Mouse (Mus musculus): ENCODE data around the gene Mfsd4a.

The Mfsd4a gene

DNA sequence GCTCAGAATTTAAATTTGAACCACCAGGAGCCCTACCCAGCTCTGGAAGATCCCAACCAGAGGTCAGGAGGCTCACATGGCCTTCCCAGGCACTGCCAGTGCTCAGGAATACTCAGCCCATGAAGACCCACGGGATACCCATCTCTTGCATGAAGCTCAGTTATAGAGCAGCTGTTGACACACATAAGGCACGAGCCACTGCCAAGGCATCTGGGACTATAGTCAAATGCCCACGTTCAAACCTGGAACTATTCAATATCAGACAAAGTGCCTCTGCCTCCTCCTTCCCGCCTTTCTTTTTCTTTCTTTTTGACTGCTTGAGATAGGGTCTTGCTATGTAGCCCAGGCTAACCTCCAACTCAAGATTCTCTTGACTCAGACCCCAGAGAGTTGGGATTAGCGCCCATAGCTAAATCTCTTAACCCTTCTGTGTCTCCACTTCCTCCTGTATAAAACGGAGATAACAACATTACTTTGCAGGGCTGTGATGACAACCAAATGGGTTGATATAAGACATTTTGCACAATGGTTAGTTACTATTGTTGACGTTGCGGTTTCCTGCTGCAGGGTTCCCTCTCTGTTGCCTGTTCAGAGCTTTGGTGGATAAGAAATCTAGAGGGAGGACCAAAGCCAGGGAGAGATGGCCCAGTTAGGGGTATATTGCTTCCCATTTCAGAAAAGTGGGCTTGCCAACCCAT lies 2.2 kb downstream of the Mfsd4a start:
- peak; percentile 79 for DNase-seq (ENCODE audit: extremely low read depth, low read depth)

DNA sequence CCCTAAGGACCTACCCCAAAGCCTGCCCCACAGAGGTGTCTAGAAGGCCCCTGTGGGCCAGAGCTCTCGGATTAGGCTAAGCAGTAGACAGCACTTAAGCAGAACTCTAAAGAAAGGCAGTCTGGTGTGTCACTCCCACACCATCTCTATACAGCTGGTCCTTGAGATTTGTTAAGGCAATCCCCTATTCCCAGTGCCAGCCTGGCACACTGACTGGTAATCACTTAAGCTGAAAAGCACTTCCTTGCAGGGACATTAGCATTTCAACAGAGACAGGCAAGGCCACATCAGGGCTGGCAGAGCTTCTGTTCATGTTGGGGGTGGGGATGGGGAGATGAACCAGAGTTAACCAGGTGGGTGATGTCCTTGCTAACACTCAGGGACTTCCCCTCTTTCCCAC lies 2.9 kb downstream of the Mfsd4a start:
- DNase-seq (ENCODE audit: extremely low read depth, low read depth): no peak

DNA sequence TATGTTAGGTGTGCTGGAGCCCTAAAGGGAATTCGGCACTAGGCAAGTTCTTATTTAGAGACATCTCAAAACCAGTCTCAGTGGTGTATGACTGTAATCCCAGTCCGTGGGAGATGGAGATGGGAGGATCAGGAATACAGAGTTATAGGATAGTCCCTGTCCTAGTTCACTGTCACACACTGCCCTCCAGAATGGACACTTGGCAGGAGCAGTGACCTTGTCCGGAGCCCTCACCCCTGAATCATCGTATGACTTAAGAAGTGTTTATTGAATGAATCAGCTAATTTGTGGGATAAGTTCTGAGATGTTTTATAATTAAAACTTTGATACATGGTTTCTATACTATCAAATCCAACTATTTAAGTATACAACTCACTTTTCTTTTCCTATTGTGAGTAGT lies 4.8 kb downstream of the Mfsd4a start:
- no peak for DNase-seq (ENCODE audit: extremely low read depth, low read depth)

DNA sequence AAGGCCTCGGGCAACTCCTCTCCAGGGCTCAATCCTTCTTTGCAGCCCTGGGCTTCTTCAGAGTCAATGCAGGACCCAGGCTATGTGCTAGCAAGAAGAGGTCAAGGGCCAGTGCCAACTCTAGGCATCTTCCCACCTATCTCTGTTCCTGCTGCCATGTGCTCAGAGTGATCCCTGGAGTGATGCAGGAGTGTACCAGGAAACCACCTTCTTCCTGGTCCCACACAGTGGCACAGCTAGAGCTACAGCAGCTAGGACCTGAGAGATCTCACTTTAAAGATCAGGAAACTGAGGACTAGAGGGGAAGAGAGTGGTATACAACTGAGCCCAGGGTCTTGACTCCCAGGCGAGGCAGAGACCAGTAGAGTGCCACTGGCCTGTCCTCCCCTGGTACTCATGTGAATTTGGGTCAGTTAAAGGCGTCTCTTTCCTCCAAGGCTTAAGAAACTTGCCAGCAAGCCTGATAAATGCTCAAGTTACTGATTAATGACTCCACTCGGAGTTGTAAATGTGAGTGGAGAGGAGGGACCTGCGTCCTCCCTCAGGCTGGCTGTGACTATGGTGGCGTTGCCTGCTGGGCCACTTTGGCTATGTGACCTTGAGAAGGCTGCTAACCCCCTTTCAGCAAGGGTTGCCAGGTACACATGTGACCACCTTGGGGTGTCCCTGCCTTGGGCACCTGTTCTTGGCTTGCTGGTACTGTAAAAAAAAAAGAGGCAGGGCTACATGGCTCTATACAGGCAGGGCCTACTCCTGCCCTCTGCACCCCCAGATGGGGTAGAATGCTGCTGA lies 5.9 kb downstream of the Mfsd4a start:
- no peak for DNase-seq (ENCODE audit: extremely low read depth, low read depth)

DNA sequence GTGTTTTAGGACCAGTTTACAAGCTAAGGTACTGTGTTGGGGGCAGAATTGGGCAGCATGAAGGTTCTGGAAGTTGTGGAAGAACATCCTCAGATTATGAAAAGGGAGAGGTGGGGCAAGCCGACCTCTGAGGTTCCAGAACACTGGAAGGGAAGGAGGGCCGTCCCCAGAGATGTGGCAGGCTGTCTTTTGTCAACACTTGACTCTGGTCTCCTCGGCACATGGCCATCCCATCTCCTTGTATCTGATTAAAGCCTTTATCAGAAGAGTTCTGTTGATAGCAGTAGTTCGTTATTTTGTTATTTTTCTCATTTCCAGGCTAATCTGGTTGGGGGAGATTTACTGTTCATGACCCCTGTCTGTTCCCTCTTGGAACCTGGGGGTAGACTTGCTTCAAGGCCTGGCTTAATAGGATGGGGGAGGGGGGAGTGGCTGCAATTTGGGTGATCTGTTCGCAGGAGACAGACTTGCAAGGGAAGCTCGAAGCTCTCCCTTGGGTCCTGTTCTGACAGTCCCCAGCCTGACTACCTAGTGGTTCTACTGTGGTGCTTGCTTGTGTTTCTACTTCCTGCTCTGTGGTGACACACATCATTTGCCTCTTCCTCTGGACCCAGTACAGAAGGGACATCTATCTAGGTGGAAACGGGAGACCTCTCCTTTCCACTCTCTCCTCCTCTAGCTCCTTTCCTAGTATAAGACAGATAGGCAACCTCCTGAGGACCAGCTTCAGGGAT lies 7.7 kb downstream of the Mfsd4a start:
- DNase-seq (ENCODE audit: extremely low read depth, low read depth): no peak

DNA sequence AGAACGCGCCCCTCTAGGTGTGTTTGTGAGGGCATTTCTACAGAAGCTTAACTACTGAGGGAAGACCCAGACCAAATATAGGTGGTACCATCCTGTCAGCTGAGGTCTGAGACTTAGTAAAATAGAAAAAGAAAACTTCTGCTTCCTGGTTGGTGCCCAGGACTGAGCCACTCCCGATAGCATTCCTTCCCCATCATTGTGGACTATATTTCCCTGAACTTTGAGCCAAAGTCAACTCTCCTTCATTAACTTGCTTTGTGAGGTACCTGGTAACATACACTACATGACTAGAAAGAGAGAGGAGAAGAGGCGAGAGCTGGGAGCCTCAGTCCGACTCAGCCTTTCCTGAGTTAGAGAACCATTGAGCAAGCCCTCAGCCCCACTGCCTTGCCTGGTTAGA lies 9.3 kb downstream of the Mfsd4a start:
- no peak for DNase-seq (ENCODE audit: extremely low read depth, low read depth)

DNA sequence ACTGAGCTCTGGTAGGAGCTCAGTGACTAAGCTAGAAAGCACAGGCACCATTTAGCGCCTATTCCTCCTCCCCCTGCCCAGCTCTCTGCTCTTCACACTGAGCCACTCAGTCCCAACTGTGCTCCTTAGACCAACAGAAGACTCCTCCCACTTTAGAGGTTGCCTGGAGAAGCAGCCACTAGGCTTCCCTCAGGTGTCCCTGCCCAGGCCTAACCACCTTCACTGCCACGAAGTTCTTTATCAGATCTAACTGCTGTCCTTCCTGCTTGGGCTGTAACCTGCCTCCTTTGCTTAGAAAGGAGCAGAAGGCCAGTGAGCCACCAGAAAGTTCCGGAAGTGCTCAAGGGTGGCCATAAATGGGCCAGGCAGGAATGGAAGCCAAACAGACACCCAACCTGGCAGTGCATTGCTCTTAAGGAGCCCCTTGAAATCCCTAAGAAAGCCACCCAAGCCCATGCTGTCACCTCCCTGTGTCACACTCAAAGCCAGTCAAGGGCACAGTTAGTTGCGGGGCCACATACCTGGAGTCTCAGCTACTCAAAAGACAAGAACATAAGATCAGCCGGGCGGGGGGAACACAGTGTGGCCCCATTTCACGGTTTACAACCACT lies 12.7 kb downstream of the Mfsd4a start:
- DNase-seq (ENCODE audit: extremely low read depth, low read depth): no peak

DNA sequence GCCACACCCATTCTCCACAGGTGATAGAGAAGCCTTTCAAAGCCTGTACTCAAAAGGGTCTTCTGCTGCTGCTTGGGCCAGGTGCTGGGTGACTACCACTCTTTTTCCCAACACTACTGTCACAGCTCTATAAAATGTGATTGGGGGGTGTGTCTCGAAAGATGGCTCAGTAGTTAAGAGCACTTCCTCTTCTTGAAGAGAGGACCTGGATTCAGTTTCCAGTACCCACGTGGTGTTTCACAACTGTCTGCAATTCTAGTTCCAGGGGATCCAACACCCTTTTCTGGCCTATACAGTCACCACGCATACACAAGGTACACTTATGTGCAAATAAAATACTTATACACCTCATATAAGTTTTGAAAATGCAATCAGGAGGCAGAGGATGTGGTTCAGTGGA lies 13.5 kb downstream of the Mfsd4a start:
- peak; percentile 62 for DNase-seq (ENCODE audit: extremely low read depth, low read depth)

DNA sequence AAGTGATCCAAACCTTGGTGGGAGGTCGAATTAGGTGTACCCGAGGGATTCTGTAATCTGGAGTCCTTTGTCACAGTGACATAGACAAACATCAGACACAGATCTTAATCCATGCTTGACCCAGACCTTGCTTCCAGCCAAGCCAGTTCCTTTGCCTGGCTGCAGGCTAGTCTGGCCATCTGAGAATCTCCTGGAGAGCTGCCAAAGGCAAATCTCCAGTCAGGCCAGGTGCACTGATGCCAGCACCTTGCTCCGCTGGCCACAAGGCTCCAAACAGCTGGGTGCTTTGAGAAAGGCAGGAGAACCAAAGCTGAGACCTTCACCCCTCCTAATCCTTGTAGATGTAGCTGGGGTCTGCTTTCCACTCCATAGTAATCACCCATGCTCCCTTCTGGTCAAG lies 16.1 kb downstream of the Mfsd4a start:
- DNase-seq (ENCODE audit: extremely low read depth, low read depth): no peak

DNA sequence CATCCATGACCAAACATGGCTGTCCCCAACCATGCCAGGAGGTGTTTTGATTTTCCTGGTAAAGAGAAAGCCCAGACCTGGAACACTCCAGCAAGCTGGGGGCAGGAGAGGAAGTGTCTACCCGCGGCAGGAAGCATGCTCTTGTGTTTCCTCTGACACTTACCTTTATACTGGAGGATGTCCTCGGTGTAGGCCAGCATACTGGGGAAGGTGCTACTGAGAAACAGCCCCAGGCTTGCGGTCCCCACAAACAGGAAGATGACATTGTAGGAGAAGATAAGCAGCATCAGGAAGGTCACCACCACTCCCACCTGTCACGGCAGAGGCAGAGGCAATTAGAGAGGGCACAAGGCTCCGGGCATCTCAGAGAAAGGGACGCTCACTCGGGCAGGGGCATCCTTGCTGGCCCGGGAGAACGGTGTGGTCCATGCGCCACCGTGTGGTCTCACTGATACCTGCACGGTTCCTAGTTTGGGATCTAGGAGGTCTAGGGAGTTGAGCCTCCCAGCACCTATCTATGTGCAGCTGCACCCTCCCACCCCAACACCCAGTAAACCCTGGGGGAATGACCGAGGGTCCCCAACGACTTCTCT lies 21.6 kb downstream of the Mfsd4a start:
- no peak for DNase-seq (ENCODE audit: extremely low read depth, low read depth)

DNA sequence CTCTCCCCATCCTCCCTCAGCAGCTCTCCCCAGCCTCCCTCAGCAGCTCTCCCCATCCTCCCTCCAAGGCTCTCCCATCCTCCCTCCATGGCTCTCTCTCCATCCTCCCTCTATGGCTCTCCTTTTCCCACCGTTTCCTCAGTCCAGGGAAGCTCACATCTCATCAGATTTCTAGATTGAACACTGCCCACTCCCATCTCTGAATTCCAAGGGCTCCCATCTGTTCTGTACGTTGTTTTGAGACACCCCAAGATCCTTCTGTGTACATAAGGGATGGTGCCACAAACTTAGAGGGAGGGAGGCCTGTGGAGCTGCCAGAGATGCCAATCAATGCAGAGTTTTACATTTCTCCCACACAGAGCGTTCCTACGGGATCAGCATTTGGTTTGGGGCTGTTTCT lies 24.1 kb downstream of the Mfsd4a start:
- no peak for DNase-seq (ENCODE audit: extremely low read depth, low read depth)

DNA sequence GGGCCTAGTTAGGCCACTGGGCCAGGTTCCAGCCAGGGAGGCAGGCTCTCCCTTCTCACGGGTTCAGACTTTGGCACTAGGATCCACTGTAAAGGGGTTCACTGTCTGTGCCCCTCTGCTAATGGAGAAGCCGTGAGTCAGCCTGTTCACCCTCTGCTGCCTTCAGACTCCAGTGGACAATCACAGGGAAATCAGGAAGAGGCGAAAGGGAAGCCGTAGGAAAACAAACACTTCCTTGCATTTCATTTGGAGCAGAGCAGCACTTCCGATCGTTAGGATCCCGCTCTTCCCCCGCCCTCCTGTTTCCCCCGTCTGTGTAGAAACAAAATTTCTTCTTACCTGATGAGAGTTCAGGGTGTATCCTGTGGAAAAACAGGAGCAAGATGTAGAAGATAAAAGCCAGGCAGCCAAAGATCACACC lies 27.7 kb downstream of the Mfsd4a start:
- DNase-seq (ENCODE audit: extremely low read depth, low read depth): no peak

DNA sequence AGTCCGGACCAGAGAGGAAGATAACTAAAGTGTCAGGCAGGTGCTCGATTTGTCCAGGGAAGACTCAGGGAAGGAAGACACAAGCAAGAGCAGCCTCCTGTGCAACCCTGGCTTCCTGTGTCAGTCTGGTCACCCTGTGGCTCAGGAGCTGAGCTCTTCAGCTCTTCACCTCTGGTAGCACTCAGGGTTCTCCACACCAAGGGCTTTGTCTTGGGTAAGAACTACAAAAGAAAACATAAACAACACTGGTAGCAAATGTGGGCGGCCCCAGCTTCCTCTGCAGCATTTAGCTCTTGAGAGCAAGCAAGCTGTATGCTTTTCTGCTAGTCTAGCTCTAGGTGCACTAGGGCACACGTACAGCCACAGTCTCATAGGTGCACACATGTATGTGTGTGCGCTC lies 29.1 kb downstream of the Mfsd4a start:
- DNase-seq (ENCODE audit: extremely low read depth, low read depth): no peak

DNA sequence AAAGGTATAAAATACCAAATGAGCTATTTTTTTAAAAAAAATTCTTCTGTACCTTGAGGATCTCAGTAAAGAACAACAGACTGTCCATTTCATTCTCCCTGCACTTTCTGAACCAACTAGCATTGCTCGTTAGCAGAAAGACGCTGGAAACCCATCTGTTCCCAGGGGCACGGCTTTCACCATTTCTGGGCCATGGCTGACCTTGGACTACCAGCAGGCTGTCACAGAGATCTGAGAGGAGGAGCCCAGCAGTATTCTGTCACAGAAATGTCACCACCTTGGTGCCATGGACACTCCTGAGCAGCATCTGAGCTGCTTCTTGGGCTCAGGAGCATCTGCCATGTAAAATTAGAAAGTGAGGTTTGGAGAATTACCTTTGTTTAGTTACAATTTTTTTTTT lies 30.1 kb downstream of the Mfsd4a start:
- no peak for DNase-seq (ENCODE audit: extremely low read depth, low read depth)

DNA sequence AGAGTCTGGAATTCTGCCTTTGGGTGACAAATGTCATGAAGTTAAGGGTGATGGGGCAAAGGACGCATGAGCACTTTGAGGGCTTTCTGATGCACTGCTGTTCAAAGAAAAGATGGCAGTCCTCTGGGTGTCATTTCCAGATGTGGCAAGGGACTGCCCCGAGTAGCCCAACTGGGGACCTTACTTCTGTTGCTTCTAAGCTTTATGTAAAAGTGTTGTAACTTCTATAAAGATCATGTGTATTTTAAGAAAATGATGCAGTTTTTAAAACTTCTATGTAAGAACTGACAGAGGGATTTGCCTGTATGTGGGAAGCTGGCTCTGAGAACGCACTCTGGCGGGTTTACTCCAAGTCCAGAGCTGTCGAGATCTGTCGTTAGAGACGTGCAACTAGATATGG lies 35.7 kb downstream of the Mfsd4a start:
- no peak for DNase-seq (ENCODE audit: extremely low read depth, low read depth)

DNA sequence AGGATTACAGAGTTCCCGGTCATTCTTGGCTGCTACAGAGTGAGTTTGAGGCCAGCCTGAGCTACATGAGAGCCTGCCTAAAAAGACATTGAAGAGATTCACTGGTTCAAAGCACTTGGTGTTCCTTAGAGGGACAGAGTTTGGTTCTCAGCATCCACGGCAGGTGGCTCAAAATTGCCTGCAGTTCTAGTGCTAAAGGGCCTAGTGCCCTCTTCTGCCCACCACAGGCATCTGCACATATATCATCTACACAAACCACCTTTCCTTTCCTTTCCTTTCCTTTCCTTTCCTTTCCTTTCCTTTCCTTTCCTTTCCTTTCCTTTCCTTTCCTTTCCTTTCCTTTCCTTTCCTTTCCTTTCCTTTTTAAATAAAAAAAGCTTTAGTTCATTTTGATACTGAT lies 37.3 kb downstream of the Mfsd4a start:
- no peak for DNase-seq (ENCODE audit: extremely low read depth, low read depth)

DNA sequence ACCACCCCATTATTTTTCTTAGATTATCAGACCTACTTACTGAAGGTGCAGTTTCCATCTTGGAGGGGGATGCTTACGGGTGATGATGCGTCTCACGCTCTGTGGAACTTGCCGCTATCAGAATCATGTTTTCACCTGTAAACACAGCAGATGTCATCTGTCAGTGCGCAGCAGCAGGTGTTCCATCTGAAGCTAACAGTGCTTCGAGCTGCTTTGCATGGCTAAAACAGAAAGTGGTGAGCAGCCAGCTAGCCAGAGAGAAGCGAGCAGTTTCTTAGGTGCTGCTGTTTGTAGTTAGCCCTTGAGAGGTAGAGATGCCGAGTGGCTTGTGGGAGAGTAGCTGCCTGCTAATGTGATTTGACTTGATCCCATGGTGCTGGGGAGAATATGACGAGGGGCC lies 39.4 kb downstream of the Mfsd4a start:
- no peak for DNase-seq (ENCODE audit: extremely low read depth, low read depth)

DNA sequence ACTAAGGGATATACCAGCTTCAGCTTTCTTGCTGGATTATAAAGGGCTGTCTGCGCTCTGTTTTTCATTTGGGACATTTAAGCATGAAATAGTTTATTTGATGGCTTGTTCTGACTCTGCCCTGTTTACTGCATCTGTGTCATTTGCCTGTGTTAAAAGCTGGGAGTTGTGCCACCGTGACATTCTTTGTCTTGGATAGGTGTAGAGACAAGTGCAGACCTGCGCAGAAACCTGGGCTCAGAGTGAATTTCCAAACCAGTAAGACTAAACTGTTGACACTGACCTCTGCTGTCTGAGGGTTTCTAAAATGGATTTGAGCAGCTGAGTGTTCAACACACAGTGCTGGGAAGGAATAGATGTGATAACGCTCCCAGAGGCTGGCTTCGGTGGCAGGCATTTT lies 39.9 kb downstream of the Mfsd4a start:
- no peak for DNase-seq (ENCODE audit: extremely low read depth, low read depth)

DNA sequence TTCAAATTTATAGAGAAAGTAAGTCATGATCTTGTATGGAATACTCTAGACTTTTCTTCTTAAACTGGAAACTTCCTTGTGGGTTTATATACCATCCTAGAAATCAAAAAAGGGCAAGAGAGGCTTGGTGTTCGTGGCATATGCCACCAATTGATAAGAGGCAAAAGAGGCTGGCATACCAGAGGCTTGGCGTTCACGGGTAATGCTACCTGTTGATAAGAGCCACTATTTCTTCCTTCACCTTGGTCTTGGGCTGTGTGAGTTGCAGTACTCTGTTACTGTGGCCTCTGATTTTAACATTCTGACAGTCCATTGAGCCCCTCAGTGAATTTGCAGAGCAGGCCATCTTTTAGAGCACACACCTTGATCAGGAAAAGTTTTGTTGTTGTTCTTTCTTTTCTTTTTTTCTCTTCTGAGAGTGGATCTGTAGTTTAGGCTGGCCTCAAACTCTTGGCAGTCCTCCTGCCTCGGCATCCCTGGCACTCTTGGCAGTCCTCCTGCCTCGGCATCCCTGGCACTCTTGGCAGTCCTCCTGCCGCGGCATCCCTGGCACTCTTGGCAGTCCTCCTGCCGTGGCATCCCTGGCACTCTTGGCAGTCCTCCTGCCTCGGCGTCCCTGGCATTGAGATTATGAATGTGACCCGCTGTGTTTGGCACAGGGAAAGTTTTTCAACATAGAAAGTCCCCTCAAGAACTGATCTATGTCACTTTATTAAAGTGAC lies 40.8 kb downstream of the Mfsd4a start:
- no peak for DNase-seq (ENCODE audit: extremely low read depth, low read depth)

DNA sequence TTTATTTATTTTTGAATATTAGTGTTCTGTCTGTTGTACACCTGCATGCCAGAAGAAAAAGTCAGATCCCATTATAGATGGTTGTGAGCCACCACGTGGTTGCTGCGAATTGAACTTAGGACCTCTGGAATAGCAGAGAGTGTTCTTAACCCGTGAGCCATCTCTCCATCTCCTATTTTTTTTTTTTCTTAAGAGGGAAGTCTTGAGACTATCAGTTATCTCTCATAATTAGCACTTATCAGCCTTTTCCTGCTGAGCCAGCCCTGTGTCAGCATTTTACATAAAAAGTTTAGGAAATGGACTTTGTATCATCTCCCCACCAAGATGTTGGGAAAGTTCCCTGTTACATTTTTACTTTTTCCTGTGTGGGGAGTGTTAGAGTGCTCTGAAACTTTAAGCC lies 45.8 kb downstream of the Mfsd4a start:
- DNase-seq (ENCODE audit: extremely low read depth, low read depth): no peak

DNA sequence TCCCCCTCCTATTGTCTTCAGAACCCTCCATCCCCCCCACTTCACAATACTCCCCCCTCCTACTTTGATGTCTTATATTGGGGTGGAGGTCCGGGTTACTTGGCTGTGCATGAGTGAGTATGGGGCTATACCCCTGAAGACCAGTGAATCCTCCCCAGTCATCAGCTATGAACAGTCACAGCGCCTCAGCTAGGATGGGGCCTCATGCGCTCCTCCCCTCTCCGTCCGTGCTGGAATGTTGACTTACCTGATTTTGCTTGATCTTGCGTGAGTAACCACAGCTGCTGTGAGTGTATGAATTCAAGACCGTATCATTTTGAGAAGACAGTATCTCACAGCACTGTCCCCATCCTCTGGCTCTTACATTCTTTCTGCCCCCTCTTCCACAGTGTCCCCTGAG lies 48.0 kb downstream of the Mfsd4a start:
- DNase-seq (ENCODE audit: extremely low read depth, low read depth): no peak

Data from MEL-GATA-1-ER (cell line).